ENCODE assay signal across 7 mouse cellular contexts in the genomic region with DNA sequence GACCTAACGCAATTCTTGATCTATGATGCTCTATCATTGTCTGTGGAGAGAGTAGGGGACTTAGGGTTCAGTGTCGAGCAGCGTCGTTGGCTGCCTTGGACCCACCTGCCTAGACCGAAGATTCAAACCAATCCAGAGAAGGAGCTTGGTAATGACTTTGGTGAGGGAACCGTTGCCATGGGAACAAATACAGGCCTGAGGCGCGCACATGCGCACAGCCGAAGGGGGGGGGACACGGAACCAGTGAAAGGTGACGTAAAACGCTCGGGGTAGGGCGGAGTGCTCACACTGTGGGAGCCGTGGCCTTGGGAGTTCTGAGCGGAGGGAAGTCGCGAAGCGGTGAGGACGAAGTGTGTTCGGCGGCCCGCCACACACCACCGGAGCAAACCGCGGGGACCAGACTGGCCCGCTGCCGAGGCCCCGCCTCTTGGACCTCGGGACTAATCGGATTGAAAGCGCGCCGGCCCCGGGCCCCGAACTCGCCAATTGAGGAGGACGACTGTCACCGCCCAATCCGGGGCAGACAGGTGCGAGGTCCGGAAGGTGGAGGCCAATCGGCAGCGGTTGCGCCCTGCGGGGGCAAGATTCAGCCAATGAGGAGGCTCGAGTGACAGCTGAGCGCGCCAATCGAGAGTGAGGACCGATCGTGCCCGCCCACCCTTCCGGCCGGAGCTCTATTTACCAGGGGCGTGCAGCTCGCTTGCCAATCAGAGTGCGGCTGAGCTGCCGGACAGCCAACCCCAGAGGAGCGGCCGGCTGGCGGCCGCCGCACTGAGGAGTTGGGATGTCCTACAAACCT. TPM values are rescaled to one million over a fixed set of nuclear protein-coding genes. Genes with fewer than 3 reads are reported as not detected.
DNase-seq lines count a peak whose midpoint lies in the region; ATAC-seq lines count a peak whose summit lies in the region.

A gene (plus strand): TSS at position 541 of the 799 bp plus-strand sequence.

- H3K9me3 ChIP-seq in intestine, embryonic 15.5 days: no peaks in the 10 kb centered on the region
- no peaks in the 10 kb centered on the region; the same call in 1 of the 2 replicates for H3K9me3 ChIP-seq in midbrain, embryonic 10.5 days (replicated peaks)

- peak; percentile 94 for ATAC-seq in intestine, embryonic 15.5 days

- peak within 1 kb of the TSS; percentile 66 for H3K4me3 ChIP-seq in intestine, embryonic 15.5 days (replicated peaks)
- H3K4me3 ChIP-seq in midbrain, embryonic 10.5 days: peak within 1 kb of the TSS; percentile 70

- H3K9ac ChIP-seq in intestine, embryonic 15.5 days: peak within 1 kb of the TSS; percentile 57

- under 1% methylated on average over 65 of the region's 65 CpGs for WGBS in intestine, embryonic 15.5 days
- WGBS in midbrain, embryonic 10.5 days: under 1% methylated on average over 65 of the region's 65 CpGs

- intact Hi-C loops in gastrocnemius, postnatal 36 days (cut with DNase I): loop anchor here (5.0 kb wide), 1 partner anchor 40 kb away; a partner anchor contains a TSS
- intact Hi-C loops in left cerebral cortex, postnatal 25 days (cut with DNase I): loop anchor here (2.0 to 5.0 kb wide), 2 partner anchors 50 to 130 kb away; a partner anchor contains a TSS

- no peaks in the 10 kb centered on the region for H3K36me3 ChIP-seq in intestine, embryonic 15.5 days
- no peaks in the 10 kb centered on the region for H3K36me3 ChIP-seq in midbrain, embryonic 10.5 days

- peak within 1 kb of the TSS; percentile 89 for H3K27ac ChIP-seq in intestine, embryonic 15.5 days
- peak within 1 kb of the TSS; percentile 93 for H3K27ac ChIP-seq in midbrain, embryonic 10.5 days (replicated peaks)

- DNase-seq in adrenal gland, adult 2 months: peak; percentile 100
- DNase-seq in embryo, embryonic 11.5 days (ENCODE audit: low read depth, low spot score): peak; percentile 96
- DNase-seq in gastrocnemius, postnatal 36 days: peak; percentile 98 to 100
- DNase-seq in left cerebral cortex, postnatal 25 days (ENCODE audit: low spot score in 2 of 2): peak; percentile 100
- DNase-seq in midbrain, embryonic 10.5 days (ENCODE audit: low spot score): peak; percentile 99
- peak; percentile 99 for DNase-seq in right cerebral cortex, postnatal 4 days

- peak within 1 kb of the TSS; percentile 95 for H3K4me2 ChIP-seq in intestine, embryonic 15.5 days (replicated peaks)

- peaks cover 10% of the 10 kb centered on the region for H3K27me3 ChIP-seq in intestine, embryonic 15.5 days (replicated peaks)
- peaks cover 29% of the 10 kb centered on the region for H3K27me3 ChIP-seq in midbrain, embryonic 10.5 days (ENCODE audit: low read depth, poor library complexity, severe bottlenecking)

- H3K4me1 ChIP-seq in intestine, embryonic 15.5 days (replicated peaks): peaks cover 41% of the 10 kb centered on the region
- H3K4me1 ChIP-seq in midbrain, embryonic 10.5 days: peaks cover 58% of the 10 kb centered on the region

RNA-seq across cellular contexts. Expression of the gene that starts here (rescaled TPM):
- 100 to 1,000 TPM; 128 to 131 TPM for total RNA-seq in adrenal gland, adult 2 months (2021)
- 339 and 371 TPM in 2 replicates for polyA plus RNA-seq in adrenal gland, adult 2 months (2012; rRNA removed)
- 10 to 100 TPM; 20.0 to 22.3 TPM for total RNA-seq in gastrocnemius, postnatal 36 days (2021)
- polyA plus RNA-seq in intestine, embryonic 15.5 days (2015; fragmentation: Nextera tagmentation; extraction: Ambion mirVana): 127 and 147 TPM in 2 replicates
- 10 to 100 TPM; 31.8 to 35.3 TPM for total RNA-seq in left cerebral cortex, postnatal 25 days (2021)
- polyA plus RNA-seq in midbrain, embryonic 10.5 days (2016; fragmentation: Nextera tagmentation; extraction: Ambion mirVana): 76.2 and 82.5 TPM in 2 replicates

Comparison
In these comparisons a context has a peak if more than half of its experiments do, and no peak if none do; other contexts are left out.
1. Peak in every context shown above with its lines: DNase-seq, ATAC-seq, H3K4me3 ChIP-seq and H3K27ac ChIP-seq.